Mouse (Mus musculus) layer of hippocampus, adult 8-10 months (tissue): ENCODE measurements around the gene L3mbtl4. TPM values are rescaled to one million over a fixed set of nuclear protein-coding genes. Genes with fewer than 3 reads are reported as not detected.
A peak's percentile ranks its signal among the peaks of the same experiment; 100 is the strongest.

Experiments
- DNase-seq, 2 experiments: peaks; one replicate each; pipeline ENCODE4 v3.0.0; 2022; ENCODE audit warnings: low spot score in 2 of 2
- total RNA-seq, 4 experiments: library from RNA; stranded (reverse); gene quantifications; 2 replicates each; pipeline ENCODE4 v1.2.4; 2022

L3mbtl4 gene
- total RNA-seq: 1 to 10 TPM in 1 of 4 experiments, under 1 TPM in 3; 0.68 to 1.1 (median 0.85) TPM

DNA sequence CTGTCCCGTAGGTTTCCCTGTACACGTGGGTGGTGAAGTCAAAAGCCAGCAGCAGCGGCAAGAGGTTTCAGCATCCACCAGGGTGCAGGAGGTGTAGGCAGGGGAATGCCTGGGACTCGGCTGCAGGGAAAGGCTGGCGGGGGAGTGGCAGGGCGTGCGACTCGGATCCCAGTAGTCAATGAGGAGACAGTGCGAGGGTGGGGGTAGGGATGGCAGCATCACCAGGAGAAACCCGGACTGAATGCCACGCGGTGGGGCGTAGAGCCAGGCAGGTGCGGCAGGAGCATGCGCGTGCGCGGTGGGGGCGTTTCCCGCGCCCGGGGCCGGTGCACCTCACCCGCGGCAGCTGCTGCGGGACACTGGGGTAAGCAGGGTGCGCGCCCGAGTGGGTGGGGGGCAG is at the start of gene L3mbtl4:
L3mbtl4 (plus strand) TSS at position 271 of the 400 bp plus-strand sequence.
- DNase-seq: no peak

DNA sequence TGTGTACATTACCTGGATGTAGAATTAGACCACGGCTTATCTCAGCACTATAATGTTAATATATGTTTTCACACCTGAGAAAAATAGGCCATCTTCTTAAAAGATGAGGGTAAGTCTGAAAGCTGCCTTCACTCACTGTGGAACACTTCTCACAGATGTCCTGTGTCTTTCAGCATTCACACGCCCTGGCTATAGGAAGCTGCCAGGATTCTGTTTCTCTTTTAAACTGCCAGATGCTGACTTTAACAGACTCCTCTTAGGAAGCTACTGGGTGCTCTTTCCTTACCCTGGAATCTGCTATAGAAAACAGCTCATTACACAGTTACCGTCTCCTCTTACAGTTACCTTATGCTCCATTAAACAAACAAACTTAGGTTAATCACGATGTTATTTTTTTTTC is 43.1 kb upstream of the L3mbtl4 start:
- no peak for DNase-seq

DNA sequence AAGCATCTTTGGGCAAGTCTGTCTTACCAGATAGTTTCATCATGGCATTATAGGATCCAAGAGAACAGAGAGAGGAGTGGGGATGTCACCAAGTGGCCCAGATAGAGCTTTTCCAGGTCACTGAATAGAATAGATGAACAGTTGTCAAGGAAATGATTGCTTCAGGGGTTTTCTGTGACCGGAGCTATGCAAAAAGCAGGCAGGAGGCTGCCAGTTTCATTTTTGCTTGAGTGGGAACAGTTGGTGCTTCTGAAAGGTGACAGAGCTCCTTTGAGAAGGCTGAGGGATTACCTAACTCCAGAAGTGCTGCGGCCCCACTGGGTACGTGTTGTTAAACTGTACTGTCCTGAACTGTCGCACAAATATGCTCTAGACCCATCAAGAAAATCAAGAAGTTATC is 38.2 kb upstream of the L3mbtl4 start:
- DNase-seq: no peak

DNA sequence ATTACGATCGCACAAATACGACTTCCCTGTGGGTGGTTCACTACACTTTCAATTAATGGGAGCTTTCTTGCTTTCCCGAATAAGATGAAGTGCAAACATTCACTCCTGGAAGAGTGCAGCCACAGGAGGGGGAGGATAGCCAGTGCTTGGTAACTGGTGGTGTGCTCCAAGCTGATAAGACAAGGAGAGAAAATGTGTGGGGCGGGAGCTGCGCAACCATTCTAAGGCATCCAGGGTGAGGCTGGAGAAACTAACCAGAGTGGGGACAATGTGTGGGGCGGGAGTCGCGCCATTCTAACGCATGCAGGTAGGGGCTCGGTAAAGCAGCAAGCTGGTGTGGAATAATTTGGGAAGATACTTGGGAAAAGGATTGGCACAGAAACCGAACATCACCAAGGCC is 36.6 kb upstream of the L3mbtl4 start:
- no peak for DNase-seq

DNA sequence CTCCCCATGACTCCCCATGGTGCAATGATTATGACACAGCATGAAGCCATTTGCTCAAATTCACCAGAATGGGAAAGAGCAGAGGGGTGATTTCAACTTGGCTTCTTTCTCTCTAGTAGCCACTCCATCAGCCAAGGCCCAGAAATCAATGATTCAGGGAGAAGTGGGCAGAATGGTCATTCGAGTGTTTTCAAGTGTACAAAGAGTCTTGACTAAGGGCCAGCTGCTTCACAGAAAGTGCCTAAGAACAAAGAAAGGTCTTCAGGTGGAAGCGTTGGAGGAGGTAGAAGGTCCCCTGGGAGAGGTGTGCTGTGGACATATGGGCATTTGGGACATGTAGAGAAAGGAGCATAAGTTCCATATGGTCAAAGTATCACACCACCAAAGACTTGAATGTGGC is 33.4 kb upstream of the L3mbtl4 start:
- no peak for DNase-seq

DNA sequence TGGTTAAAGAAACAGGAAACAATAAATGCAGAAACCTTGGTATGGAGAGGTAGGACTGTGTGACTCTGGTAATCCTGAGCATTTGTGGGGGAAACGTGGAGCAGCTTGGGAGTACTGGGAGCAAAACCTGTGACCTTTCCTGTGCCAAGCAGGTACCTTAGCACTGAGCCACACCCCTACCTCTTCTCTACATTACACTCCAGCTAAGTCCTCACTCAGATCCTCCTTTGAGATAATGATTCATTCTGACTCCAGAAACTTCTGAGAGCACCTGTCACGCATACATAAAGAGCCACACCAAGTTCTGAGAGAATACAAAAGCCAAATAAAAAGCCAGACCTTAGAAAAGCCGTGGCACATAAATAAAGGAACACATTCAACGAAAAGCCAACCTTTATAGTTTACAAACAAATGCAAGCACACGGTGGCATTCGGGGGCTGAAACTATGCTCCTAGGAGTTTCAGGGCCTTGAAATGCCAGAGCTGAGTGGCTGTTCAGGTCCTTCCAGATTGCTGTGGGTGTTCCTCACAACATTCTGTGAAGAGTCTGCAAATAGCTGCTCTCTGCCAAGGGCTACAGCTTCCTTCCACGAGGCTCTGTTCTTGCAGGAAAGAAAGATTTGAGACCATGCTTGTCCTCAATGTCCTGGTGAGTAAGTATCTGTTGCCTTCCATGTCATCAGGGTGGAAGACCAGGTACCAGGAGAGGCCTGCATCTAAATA is 8.6 kb upstream of the L3mbtl4 start:
- peak in 1 of 2 experiments; percentile 6 for DNase-seq

DNA sequence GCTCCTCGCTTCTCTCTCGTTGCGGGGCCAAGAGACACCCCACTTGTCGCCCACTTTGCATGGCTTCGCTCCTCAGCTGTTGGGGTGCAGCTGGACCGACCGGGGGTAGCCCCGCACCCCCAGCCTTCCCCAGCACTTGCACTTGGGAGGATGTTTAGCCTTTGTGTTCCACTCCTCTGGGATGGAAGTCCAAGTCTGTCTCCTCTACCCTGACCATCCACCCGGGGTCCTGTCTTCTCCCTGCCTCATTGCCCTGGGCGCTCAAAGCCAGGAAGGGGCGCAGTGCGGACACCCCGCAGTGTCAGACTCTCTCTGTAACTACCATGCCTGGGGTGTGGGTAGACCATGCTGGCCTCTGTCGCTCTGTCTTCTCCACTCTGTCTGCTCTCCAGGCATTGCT is 357 bp downstream of the L3mbtl4 start:
- no peak for DNase-seq

DNA sequence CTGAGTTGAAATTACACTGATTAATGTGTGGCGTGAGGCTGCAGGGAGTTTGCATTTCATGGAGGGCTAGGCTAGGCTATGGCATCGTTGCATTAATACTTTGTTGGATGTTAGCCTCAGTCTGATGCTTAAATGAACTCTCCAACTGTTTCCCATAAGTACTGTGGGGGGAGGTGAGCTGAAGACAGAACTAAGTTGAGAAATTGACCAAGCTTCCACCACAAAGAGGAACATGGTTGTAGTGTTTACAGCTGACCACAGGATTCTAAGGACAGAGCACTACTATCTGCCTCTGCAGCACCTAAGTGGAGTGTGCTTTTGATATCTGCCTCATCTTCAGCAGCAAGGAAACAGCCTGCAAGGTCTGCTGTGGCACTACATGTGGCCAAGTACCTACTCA is 1.5 kb downstream of the L3mbtl4 start:
- no peak for DNase-seq

DNA sequence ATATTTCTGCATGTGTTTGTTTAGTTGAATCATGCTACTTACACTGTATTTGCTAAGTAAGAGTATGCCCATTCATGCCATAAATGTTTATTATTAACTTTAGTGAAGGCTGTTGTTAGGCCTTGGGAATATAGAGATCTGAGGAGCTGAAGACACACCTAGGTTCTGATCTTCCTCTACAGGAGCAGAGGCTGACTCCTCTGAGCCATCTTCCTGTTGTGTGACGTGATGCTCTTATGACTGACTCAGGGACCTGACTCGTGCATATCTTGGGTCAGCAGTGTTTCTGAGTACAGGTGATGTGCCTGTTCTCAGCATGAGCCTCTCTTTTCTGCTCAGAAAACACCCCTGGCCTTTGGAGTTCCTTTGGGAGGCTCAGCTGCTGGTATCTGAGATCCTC is 7.3 kb downstream of the L3mbtl4 start:
- no peak for DNase-seq

DNA sequence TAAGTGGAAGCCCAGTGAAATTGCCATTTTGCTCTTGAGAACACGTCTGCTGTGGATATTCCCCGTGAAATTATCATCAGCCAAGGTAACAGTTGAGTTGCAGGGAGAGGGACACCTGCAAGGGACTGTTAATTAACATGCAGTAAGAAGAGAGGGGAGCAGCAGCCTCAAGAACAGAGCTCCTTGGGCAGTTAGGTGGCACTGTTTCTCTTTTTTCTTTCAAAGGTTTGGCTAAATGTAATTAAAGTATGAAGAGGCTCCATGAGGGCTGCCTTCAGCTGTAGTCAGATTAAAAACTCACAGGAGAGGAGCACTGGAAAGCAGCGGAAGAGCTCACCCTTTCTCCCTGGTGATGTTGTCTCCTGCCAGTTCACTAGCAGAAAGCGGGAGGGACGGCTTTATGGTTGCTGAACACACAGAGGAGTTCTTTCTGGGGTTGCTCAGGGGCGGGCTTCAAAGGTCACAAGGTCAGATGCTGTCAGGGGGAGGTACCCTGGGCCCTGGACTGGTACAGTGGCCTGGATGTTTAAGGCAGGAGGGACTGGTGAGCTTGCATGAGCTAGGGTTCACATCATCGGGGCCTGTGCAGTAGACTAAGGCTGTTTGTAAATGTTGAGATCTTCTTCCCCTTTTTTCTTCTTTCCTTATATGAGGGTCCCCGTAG is 11.7 kb downstream of the L3mbtl4 start:
- no peak for DNase-seq

DNA sequence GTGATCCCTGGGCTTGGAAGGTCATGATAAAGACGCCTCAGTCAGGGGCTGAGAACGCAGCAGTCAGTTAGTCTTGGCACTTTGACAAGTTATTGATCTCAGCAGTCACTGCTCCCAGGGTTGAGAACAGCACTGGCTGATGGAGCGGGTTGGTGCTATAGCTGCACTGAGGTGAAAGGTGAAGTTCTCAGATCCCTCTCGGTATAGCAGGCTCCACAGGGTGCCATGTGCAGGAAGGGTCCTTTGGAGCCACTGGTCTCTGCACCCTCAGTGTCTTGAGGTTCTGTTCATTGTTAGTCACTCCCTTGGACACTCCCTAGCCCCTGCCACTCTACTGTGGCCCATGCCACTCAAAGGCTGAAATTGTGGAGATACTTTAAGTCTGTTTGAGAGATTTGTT is 14.5 kb downstream of the L3mbtl4 start:
- no peak for DNase-seq

DNA sequence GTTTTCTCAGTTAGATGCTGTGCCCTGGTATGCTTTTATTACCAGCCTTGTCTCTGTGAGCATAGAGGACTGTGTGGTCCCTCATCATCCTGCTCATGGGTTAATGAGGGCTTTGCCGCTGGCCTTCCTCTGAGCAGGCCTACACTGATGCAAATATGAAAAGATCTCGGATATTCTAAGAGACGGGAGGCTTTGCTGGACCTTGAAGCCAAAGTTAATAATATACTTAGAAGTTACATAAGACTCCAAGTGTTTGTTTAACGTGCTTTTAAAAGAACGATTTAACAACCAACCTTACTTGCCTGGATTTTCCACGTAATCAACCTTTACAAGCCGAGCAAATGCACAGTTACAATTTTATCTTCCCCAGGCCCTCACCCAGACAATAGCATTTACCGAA is 15.1 kb downstream of the L3mbtl4 start:
- no peak for DNase-seq

DNA sequence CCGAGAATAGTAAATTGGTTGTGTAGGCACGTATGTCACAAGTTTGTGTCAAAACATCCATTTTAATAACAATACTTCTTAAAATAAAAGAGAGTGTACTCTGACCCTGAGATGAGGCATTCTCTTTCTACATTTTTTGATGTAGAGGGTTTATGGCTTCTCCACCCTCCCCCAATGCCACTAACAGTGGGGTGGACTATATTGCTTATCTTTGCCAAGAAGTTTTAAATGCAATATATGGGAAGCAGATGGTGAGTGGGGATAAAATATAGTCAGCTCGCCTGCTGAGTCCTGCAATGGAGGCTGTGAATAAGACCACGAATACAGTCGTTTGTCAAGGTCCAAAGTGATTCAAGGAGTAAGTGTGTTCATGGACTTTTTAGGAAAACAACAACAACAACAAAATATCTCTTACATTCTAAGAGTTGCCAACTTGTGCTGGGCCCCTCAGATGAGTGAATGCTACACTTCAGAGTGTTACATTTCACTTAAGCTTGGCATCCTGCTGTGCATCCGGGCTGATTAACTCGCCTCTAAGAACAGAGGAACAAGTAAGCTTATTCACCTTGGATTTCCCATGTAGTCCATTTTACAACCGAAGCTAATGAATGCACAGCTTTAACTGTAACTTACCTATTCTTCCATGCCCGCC is 18.2 kb downstream of the L3mbtl4 start:
- DNase-seq: no peak

DNA sequence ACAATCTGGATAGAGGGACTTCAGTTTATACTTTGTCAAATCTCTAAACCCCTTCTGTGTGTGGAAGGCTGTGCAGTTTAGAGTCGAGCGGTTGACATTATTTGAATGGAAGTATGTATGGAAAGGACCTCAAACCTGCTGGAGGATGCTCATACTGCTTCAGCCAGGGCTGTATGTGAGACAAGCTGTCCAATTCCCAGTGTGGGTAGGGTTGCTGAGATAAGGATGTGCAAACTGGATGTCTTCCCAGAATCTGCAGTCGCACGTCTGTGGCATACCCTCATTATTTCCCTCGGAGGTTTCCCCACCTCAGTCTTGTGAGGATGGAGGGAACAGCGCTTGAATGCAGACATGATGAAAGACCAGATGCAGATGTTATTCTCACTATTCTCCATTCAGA is 34.8 kb downstream of the L3mbtl4 start:
- no peak for DNase-seq

DNA sequence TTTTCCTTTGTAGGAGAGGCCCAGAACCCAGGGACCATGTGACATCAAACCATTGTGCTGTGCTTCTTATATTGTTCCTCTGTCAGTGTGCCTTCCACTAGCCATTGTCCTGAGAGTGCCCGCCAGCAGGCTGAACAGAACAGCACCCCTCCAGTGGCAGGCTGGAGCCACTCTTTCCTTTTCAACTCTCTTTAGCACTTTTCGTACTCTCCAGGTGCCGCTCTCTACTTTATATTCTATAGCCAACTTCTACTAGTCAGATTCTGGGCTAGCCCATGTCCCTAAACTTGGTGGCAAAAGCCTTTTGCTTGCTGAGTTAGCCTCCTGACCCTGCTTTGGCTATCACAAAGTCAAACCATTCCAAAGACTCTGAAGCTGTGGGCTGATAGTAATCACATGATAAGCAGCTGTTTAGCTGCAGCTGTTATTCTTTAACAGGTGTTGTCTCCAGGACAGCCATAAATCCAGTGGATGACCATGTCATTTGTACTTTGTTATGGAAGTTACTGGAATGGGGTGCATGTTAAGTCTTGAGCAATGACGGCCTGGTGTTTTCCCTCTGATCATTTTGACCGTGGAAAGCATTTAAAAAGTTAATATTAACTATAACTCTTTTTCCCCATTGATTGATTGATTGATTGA is 38.8 kb downstream of the L3mbtl4 start:
- no peak for DNase-seq

DNA sequence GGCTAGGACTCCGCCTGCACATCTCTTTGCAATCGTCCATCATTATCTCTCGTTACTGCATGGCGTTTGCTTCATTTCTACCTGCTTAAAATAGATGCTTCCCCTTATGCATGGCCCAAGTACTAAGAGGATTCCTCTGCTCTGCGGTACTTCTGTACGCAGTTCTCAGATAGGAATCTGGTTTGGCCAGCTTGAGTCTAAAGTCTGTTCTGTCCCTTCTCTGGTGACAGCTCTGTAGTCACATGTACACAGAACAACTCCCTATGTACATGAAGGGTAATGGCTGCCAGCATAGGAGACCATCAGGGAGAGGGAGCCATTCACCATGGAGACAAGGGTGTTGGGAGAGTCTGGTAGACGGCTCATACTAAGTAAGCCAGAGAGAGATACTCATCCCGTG is 47.3 kb downstream of the L3mbtl4 start:
- no peak for DNase-seq

DNA sequence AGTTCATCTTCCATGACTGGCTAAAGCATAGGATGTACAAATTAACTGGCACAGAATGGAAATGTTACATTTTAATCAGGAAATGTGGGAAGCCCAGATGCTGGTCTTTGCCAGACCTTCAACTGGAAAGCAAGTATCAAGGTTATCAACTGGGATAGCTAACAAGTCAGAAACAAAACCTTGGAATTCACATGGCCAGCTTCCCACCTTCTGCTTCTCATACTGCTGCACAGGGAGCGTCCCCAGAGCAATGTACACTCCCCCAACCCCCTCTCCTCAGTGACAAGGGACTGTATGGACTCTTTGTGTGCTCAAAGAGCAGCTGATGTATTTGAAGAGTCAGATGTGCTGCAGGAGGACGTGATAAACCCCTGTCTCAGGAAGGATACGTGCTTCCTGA is 49.0 kb downstream of the L3mbtl4 start:
- no peak for DNase-seq

DNA sequence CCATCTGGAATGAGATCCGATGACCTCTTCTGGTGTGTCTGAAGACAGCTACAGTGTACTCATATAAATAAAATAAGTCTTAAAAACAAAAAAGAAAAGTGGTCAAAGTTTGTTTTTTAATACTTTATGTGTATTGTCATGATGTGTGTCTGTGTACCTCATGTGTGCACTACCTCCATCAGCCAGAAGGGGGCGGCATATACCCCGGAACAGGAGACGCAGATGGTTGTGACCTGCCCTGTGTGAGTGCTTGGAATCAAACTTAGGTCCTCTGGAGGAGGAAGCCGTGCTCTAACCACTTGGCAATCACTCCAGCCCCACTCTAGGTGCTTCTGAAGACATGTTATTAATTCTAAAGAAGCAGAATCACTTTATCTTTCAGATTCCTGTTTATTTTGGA is 58.6 kb downstream of the L3mbtl4 start:
- DNase-seq: no peak

DNA sequence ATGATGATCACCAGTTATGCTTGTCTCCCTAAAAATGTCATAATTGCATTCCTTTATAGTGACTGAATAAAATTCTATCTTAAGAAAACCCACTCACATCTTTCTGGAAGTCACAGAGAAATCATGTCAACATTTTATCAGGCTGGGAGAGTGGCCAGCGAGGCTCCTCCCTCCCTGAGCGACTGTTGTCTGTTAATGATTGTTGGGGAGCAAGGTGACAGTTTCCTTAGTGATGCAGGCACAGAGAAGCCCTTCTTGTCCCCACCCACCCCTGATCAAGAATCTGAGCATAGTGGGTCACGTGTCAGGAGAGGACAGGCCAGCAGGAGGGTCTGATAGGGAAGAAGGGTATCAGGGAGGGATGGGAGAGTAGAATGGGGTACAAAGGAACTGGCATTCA is 59.8 kb downstream of the L3mbtl4 start:
- DNase-seq: no peak

DNA sequence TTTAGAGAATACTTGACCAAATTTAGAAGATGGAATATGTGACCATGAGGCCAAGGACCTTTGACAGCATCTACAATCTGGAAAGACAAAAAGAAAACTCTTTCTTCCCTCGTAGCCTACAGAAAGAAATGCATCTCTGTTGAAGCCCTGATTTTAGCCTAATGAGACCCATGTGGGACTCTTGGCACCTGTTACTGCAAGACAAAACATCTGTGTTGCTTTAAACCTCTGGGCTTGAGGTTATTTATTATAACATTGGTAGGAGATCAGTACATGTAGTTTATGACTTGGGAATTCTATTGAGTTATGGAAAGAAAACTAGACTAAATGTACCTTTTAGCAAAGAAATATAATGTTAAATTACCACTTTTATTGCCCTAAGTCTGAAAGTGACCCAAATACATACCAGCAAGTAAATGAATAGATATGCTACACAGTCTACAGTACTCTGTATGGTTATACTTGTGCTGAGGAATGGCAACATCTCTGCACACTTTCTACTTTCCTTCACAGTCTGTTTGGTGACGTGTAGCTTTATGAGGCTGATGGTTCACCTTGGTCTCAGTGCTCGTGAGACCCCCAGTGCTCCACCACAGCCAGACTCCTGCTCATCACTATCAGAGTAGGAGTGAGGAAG is 65.4 kb downstream of the L3mbtl4 start:
- no peak for DNase-seq

DNA sequence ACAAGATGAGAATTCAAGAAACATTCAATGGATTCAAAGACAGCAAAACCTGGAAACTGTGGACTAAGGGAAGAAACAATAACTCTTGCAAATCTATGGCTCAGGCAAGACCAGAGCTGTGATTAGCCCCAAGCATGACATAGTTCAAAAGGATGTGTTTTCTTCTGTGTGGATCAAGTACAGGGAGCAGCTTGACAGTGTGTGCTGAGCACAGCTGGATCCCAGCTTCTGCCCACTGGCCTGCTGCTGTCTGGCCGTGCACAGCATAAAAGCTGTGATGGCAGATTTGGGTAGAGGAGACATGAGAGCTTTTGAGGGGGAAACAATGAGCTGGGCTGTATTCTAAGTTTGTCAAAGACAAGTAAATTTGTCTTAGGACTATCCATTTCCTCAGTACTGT is 84.1 kb downstream of the L3mbtl4 start:
- no peak for DNase-seq

DNA sequence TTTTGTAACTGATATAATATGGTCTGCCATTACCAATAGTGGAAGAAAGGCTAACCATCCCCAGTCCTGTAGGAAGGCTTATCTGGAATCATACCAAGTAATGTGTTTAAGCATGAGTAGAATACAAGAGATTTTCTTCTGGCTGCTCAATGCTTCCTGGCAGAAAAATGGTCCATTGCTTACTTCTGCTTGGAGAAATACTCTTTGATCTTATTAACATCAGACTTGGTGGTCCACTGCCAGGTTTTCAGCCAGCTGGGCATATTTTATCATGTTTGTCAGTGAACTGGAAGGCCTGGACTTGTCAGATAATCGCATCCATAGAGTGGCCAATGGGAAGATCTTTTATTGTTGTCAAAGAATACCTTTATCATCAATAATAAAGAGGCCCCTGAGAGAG is 97.5 kb downstream of the L3mbtl4 start:
- DNase-seq: no peak
